Mouse (Mus musculus): ENCODE measurements around the gene S100a8.

S100a8 gene

DNA sequence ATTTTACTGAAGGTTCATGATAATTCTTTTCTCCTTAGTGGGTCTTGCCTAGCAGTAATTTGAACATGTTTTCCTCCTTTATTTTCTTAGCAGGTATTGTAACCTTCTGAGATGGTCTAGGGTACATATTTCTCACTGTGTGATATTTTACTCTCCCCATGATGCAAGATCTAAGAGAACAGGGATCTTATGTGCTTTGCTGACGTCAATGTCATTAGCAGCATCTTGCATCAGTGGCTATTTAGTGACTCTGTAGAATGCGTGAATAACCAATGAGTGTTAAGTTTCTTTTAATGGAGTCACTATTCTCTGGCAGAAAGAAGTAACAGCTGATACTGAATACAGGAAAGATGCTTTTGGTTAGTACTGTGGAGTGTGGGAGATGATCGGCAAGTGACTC, 15.2 kb downstream of the S100a8 start:
- no peak for DNase-seq

DNA sequence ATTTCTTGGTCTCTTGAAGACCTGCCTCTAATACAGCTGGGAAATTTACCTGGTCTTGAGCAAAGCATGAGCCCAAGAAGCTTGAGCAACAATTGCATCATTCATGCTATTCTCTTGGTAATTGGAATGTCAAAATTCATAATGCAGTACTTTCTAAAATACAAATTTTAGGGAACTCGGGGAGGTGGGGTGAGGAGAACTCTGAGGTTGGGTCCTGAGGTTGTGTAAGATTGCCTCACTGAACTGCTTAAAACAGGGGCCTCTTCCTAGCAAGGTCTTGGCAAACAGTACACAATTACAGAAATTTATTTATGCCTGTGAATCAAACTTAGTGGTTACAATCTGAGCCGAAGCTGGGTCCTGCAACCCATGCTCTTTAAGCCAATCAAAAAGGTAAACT, 18.1 kb downstream of the S100a8 start:
- DNase-seq = no peak

DNA sequence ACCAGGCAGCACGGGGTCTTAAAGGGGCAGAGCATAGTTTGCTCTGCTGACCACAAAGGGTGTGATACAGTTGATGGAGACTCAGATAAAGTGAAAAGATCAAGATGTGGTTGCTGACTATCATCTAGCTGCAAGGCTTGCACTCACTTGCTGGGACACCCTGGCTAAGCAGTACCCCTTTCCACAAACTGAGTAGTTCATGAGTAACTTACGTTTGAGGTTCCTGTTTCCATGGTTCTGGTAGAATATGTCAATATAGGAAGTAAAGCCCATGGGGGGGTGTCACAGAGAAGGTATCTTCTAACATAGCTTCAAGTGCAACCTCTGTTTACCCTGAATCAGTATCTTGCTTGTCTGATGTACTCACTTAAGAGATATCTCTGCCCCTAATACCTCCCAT, 24.7 kb downstream of the S100a8 start:
- DNase-seq = no peak

DNA sequence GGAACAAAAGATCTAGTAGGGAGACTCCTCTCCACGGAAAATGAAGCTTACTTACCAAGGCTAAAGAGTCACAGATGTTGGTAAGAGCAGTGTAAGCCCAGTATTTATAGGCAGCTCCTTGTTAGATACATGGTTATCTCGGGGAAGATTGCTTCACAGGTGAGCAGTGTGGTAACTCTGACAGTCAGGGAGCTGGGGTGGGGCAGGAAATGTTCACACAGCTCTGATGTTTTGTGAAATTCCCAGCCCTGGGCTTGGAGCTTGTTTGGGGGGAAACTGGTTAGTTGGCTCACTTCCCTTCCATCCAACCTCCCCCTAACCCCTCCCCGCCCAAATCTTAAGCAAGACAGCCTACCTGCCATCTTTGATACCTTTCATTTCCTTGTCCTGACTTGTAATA, 26.8 kb downstream of the S100a8 start, which contains the start of gene S100a9:
Gene S100a9, minus strand, starts transcription at position 109 of the 400 bp plus-strand sequence.
- no peak for DNase-seq

DNA sequence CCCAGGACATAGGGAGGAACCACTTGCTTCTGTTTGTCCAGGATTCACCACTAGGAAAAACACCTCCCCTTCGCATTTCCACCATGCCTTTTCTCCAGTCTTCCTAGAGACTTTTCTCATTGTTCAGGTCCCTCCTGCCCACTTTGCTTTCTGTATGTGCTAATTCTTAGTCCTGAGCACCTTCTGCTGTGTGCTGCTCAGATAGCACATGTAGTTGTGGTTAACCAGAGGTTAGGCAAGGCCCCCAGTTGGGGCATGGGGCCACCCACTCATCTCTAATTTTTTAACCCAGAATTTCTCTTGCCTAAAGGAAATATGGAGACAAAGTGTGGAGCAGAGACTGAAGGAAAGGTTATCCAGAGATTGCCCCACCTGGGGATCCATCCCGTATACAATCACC, 33.5 kb downstream of the S100a8 start:
- DNase-seq = no peak

DNA sequence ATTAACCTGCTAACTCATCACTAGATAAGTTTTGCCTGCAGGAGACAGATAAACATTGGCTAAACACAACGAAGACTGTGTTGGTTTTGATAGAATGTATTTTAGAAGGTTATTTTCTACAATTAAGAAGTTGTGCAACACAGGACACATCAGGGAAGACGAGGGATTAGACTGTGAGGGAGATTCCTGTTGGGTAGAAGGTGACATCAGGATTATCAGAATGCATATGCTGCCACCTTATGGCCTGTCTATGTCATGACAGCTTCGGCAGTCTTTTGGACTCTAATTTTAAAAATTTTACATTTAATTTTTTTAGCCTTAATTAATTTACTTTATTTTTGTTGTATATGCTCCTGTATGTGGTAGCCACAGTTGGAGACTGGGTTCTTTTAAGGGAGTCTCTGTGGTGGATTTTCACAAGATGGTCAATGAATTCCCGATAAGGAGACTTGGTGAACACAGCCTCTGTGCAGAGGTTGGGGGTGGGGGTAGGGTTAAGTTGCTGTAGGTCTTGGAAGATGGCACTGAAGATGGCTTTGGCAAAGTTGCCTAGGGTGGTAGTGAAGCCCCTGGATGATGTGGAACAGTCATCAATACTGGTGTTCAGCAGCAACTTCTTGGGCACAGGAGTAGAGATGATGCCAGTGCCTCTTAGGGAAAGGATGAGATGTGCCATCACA, 39.9 kb downstream of the S100a8 start:
- DNase-seq = peak; percentile 34

DNA sequence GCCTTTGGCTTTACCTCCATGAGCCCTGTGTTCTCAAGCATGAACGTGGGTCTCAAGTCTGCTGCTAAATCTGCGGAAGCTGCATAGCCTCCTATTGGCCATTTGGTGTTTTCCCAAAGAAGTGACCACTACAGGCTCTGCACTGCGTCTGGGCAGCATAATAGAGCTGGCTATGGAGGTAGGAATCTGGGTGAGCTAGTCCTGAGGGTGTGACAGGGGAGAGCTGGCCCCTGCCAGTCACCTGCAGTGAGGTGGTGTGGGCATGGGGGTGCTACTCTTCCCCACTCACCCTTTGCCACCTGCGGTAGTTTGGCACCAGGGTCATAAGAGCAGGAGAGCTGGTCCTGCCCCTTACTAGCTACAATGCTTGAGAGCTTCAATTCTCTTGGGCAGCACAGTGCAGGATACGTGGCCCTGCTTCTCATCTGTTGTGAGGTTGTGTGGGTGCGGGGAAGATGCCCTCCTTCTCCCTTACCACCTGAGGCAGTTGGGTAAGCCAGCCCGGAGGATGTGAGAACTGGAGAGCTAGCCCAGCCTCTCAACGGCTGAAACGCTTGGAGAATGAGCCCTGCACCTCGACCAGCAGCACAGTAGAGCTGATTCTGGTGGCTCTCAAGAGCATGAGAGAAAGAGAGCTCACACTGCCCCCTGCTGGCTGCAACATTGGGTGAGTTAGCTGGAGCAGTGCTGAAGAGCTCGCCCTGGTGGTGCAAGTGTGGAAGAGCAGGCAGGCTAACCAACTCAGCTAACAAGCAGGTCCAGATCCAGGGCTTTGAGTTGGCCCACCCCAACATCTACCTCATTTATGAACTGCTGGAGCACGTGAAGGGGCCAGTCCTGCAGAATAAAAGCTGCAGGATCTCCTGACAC, 41.0 kb downstream of the S100a8 start:
- DNase-seq = peak; percentile 94

Measured in lung, postnatal 36 days (tissue).